Mouse (Mus musculus): ENCODE data around the gene Upp1. TPM values are rescaled to one million over a fixed set of nuclear protein-coding genes. Genes with fewer than 3 reads are reported as not detected.
"Not testable (repeated sequence)": the region's sequence is repeated elsewhere in the genome, so short reads cannot be mapped to it uniquely, and the experiment has no call there.

Gene Upp1
- polyA plus RNA-seq, 1 experiment from 2014 or later = 37.6 TPM

DNA sequence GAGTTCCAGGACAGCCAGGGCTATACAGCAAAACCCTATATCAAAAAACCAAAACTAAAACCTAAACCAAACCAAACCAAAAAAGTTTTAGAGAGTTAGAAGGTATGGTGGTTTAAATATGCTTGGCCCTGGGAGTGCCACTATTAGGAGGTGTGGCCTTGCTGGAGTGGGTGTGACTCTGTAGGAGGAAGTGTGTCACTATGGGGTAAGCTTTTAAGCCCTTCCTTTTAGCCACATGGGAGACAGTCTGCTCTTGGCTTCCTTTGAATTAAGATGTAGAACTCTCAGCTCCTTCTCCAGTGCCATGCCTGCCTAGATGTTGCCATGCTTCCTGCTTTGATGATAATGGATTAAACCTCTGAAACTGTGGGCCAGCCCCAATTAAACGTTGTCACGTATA lies 27.2 kb downstream of the Upp1 start:
- Histone ChIP-seq H3K36me3 (ENCODE audit: control insufficient read depth, insufficient read depth) (no peaks in the 10 kb centered on the region), H3K9me3 (replicated peaks; ENCODE audit: control insufficient read depth, low read length) (no peaks in the 10 kb centered on the region), H3K4me2 (ENCODE audit: low read depth, low read length) (no peak overlapping the region), H3K4me1 (ENCODE audit: control insufficient read depth, insufficient read depth, low read length) (no peaks in the 10 kb centered on the region), H3K4me3 (ENCODE audit: low read length) (no peak overlapping the region), H3K27ac (ENCODE audit: low read length) (no peak overlapping the region), H3K9ac (ENCODE audit: low read length) (no peak overlapping the region), H3K27me3 (ENCODE audit: control insufficient read depth, insufficient read depth, low read length) (no peaks in the 10 kb centered on the region)
- WGBS = 86% methylated on average over 2 of the region's 2 CpGs
- no peak for ATAC-seq (replicated peaks; ENCODE audit: extremely low read depth, insufficient read depth, low FRiP score)

DNA sequence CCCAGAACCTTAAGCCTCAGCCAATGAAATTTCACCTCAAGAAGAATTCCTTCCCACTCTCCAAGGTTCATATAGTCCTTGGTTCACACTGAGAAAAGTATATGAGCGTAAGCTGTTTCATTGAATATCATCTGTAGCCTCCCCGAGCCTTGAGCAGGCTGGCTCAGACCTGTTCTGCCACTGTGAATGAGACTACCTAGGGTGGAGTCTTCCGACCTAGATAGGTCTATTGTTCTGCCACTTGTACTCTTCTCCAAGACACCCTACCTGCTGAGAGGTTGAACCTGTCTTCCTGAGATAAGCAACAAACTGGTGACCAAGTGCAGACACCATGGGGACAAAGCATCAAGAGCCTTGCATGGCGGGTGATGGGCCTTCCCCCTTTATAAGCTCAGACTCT lies 28.2 kb downstream of the Upp1 start:
- 92% methylated on average over 4 of the region's 4 CpGs for WGBS
- no peak overlapping the region for H3K27ac ChIP-seq (ENCODE audit: low read length)
- no peak overlapping the region for H3K9ac ChIP-seq (ENCODE audit: low read length)
- H3K4me1 ChIP-seq (ENCODE audit: control insufficient read depth, insufficient read depth, low read length) = no peaks in the 10 kb centered on the region; the same call in 1 of the 2 replicates
- H3K4me3 ChIP-seq (ENCODE audit: low read length) = no peak overlapping the region
- no peaks in the 10 kb centered on the region for H3K36me3 ChIP-seq (ENCODE audit: control insufficient read depth, insufficient read depth)
- no peaks in the 10 kb centered on the region for H3K27me3 ChIP-seq (ENCODE audit: control insufficient read depth, insufficient read depth, low read length)
- ATAC-seq (replicated peaks; ENCODE audit: extremely low read depth, insufficient read depth, low FRiP score) = no peak
- no peaks in the 10 kb centered on the region for H3K9me3 ChIP-seq (replicated peaks; ENCODE audit: control insufficient read depth, low read length)
- H3K4me2 ChIP-seq (ENCODE audit: low read depth, low read length) = no peak overlapping the region

DNA sequence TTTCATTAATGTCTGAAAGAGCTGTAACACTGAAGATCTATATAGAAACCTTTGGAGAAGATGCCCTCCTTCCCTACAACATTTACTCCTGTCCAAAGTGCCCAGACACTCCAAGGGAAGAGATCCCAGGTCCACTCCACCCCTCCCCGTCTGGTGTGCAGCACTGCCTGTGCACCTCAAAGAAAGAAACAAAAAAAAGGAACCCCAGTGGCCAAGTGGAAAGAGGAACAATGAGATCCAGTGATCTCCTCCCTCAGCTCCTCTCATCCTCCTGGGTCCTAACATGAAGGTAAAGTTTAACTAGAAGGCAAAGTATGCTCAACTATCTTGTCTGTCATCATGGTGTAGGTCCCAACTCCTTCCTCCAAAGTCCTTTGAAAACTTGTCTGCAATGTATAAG lies 28.8 kb downstream of the Upp1 start:
- WGBS = 54% methylated on average over 1 of the region's 1 CpGs
- no peak overlapping the region for H3K9ac ChIP-seq (ENCODE audit: low read length)

DNA sequence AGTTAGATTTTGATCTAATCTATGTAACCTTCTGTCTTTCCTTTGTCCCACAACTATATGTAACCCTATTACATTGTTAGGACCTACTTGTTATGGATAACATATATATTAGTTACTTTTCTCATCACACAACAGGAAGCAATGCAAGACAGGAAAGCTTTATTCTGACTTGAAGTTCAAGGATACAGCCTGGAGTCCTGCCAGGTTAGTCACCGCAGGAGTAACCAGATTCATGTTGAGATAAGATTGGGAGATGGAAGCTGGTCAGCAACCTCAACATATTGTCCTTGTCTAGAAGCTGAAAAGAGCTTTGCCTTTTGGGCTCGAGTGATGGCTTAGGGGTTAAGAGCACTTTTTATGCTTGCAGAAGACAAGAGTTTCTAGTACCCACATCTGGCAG lies 30.3 kb downstream of the Upp1 start:
- no peak overlapping the region for H3K4me3 ChIP-seq (ENCODE audit: low read length)
- no peak for ATAC-seq (replicated peaks; ENCODE audit: extremely low read depth, insufficient read depth, low FRiP score)
- WGBS = 62% methylated on average over 2 of the region's 2 CpGs

More for the DNA sequence above, 28.8 kb downstream of the Upp1 start:
- Histone ChIP-seq H3K27ac (ENCODE audit: low read length) (no peak overlapping the region), H3K4me3 (ENCODE audit: low read length) (no peak overlapping the region), H3K4me2 (ENCODE audit: low read depth, low read length) (no peak overlapping the region), H3K9me3 (replicated peaks; ENCODE audit: control insufficient read depth, low read length) (no peaks in the 10 kb centered on the region), H3K4me1 (ENCODE audit: control insufficient read depth, insufficient read depth, low read length) (no peaks in the 10 kb centered on the region; the same call in 1 of the 2 replicates), H3K27me3 (ENCODE audit: control insufficient read depth, insufficient read depth, low read length) (no peaks in the 10 kb centered on the region), H3K36me3 (ENCODE audit: control insufficient read depth, insufficient read depth) (no peaks in the 10 kb centered on the region)
- ATAC-seq (replicated peaks; ENCODE audit: extremely low read depth, insufficient read depth, low FRiP score) = no peak

DNA sequence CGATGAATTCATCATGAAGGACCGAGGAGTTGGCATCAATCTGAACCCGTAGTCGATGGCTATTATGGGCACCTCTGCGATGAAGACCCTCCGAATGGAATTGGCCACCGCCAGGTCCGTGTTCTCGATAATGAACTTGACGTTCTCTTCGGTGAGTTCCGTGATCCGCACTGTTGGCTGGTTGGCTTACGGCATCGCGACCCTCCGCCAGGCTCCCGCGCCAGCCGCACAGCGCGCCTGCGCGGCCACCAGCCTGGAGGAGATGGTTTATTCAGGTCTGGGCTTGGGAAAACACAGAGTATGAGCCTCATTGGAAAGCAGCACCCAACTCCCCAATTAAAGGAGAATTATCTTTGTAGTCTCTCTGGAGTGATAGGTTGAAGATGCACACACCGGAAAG lies 32.5 kb downstream of the Upp1 start:
- not testable (repeated sequence) for H3K27me3 ChIP-seq (ENCODE audit: control insufficient read depth, insufficient read depth, low read length); H3K27ac ChIP-seq (ENCODE audit: low read length); H3K9ac ChIP-seq (ENCODE audit: low read length); ATAC-seq (replicated peaks; ENCODE audit: extremely low read depth, insufficient read depth, low FRiP score); H3K36me3 ChIP-seq (ENCODE audit: control insufficient read depth, insufficient read depth); H3K4me2 ChIP-seq (ENCODE audit: low read depth, low read length); H3K4me1 ChIP-seq (ENCODE audit: control insufficient read depth, insufficient read depth, low read length); H3K4me3 ChIP-seq (ENCODE audit: low read length); H3K9me3 ChIP-seq (replicated peaks; ENCODE audit: control insufficient read depth, low read length)
- WGBS = 75% methylated on average over 25 of the region's 25 CpGs

More for the DNA sequence above, 30.3 kb downstream of the Upp1 start:
- Histone ChIP-seq H3K36me3 (ENCODE audit: control insufficient read depth, insufficient read depth) (no peaks in the 10 kb centered on the region), H3K9me3 (replicated peaks; ENCODE audit: control insufficient read depth, low read length) (no peaks in the 10 kb centered on the region), H3K4me1 (ENCODE audit: control insufficient read depth, insufficient read depth, low read length) (no peaks in the 10 kb centered on the region; the same call in 1 of the 2 replicates), H3K27me3 (ENCODE audit: control insufficient read depth, insufficient read depth, low read length) (no peaks in the 10 kb centered on the region), H3K9ac (ENCODE audit: low read length) (no peak overlapping the region), H3K27ac (ENCODE audit: low read length) (no peak overlapping the region), H3K4me2 (ENCODE audit: low read depth, low read length) (no peak overlapping the region)

DNA sequence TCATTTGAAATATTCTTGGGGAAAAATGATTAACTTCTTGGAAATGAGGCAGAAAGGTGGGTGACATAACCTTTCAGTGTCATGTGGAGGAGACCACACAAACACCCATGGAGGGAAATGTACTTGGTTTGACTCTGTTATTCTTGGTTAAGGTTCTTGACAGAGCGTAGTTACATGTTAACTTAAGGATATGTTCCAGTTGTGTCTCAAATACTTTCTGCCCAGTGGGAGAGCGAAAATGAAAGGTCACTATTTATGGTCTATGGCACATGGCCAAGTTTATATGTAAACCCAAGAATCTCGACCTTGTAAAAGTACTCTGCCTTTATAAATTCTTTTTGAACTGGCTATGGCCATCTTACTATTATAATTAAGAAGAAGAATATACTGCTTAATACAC lies 42.0 kb downstream of the Upp1 start:
- no peak for ATAC-seq (replicated peaks; ENCODE audit: extremely low read depth, insufficient read depth, low FRiP score)
- Histone ChIP-seq H3K27ac (ENCODE audit: low read length) (no peak overlapping the region), H3K4me2 (ENCODE audit: low read depth, low read length) (no peak overlapping the region), H3K9ac (ENCODE audit: low read length) (no peak overlapping the region), H3K4me3 (ENCODE audit: low read length) (no peak overlapping the region), H3K9me3 (replicated peaks; ENCODE audit: control insufficient read depth, low read length) (no peaks in the 10 kb centered on the region), H3K27me3 (ENCODE audit: control insufficient read depth, insufficient read depth, low read length) (no peaks in the 10 kb centered on the region), H3K36me3 (ENCODE audit: control insufficient read depth, insufficient read depth) (no peaks in the 10 kb centered on the region), H3K4me1 (ENCODE audit: control insufficient read depth, insufficient read depth, low read length) (peaks cover 2% of the 10 kb centered on the region; the same call in 1 of the 2 replicates)
- WGBS = 33% methylated on average over 3 of the region's 3 CpGs

DNA sequence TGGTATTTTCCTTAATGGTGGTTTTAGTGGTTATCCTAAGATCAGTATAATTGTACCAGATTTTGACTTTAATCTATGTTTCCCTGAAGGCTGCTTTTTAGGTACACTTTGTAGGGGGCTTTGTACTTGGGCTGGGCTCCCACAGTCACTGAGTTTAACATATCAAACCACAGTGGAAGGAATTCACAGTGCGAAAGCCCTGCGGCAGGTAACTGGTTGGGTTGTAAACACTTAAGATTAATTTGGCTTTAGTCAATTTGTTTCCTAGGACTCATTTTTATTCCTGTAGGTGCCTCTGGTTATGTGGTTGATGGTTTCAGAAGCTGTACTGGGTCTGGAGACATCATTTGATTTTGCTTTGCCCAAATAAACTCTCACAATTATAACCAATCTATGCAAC lies 49.4 kb downstream of the Upp1 start:
- Histone ChIP-seq H3K4me2 (ENCODE audit: low read depth, low read length) (no peak overlapping the region), H3K4me3 (ENCODE audit: low read length) (no peak overlapping the region)
- 81% methylated on average over 2 of the region's 2 CpGs for WGBS

DNA sequence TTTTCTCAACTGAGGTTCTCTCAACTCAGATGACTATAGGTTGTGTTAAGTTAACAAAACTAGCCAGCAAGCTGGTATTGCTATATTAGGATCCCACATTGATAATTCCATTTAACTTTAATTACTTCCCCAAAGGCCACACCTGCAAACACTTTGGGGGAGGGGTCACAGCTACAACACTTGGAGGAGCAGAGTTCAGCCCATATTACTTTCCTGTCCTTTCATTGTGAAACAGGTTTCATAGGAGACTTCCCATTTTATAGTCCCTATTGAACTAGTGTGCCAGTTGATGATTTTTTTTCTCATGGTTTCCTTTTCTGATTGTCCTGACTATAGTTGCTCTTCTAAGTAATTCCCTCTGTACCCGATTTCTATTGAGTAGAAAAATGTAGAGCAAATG lies 63.6 kb downstream of the Upp1 start:
- no peak overlapping the region for H3K4me2 ChIP-seq (ENCODE audit: low read depth, low read length)
- ATAC-seq (replicated peaks; ENCODE audit: extremely low read depth, insufficient read depth, low FRiP score) = no peak
- no peaks in the 10 kb centered on the region for H3K4me1 ChIP-seq (ENCODE audit: control insufficient read depth, insufficient read depth, low read length)
- no peak overlapping the region for H3K27ac ChIP-seq (ENCODE audit: low read length)
- no peaks in the 10 kb centered on the region for H3K36me3 ChIP-seq (ENCODE audit: control insufficient read depth, insufficient read depth)
- H3K4me3 ChIP-seq (ENCODE audit: low read length) = no peak overlapping the region
- H3K27me3 ChIP-seq (ENCODE audit: control insufficient read depth, insufficient read depth, low read length) = no peaks in the 10 kb centered on the region
- H3K9me3 ChIP-seq (replicated peaks; ENCODE audit: control insufficient read depth, low read length) = no peaks in the 10 kb centered on the region
- no peak overlapping the region for H3K9ac ChIP-seq (ENCODE audit: low read length)
- whole genome bisulfite sequencing = 71% methylated on average over 1 of the region's 1 CpGs

More for the DNA sequence above, 49.4 kb downstream of the Upp1 start:
- Histone ChIP-seq H3K4me1 (ENCODE audit: control insufficient read depth, insufficient read depth, low read length) (no peaks in the 10 kb centered on the region), H3K36me3 (ENCODE audit: control insufficient read depth, insufficient read depth) (no peaks in the 10 kb centered on the region), H3K27me3 (ENCODE audit: control insufficient read depth, insufficient read depth, low read length) (no peaks in the 10 kb centered on the region), H3K27ac (ENCODE audit: low read length) (no peak overlapping the region), H3K9ac (ENCODE audit: low read length) (no peak overlapping the region), H3K9me3 (replicated peaks; ENCODE audit: control insufficient read depth, low read length) (no peaks in the 10 kb centered on the region)
- ATAC-seq (replicated peaks; ENCODE audit: extremely low read depth, insufficient read depth, low FRiP score) = no peak

All from heart, embryonic 16.5 days (tissue).